8 mouse cellular contexts compared by ENCODE assay signal in the genomic region with DNA sequence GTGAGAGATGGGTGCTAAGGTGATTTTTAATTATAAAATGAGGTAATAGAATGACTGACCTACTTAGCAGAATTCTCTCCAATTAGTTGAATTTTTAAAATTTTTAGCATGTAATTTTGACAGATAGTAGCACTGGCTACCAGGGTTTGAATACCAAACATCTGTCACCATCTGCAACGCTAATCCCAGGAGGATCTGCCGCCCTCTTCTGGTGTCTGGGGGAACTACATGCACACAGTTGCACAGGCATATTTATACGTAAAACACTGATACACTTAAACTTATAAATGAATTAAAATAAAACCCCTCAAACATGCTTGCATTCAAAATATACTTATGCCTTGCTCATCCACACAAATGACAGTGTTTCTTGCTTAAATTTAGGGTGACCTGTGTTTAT.
DNase-seq lines count a peak whose midpoint lies in the region; TF ChIP-seq lines count a peak whose summit lies in the region.

No protein-coding gene starts in this region.

- H3K4me3 ChIP-seq in layer of hippocampus, adult 2 months, result no peak overlapping the region
- H3K4me3 ChIP-seq in bone marrow, adult 2 months (replicated peaks; ENCODE audit: control insufficient read depth, low read depth, low read length), result no peak overlapping the region

- DNase-seq in cerebellum, adult 18-20 months, result peak; percentile 37 to 46
- no peak for DNase-seq in cerebellum, adult 9-11 months
- peak in 1 of 2 experiments; percentile 63 for DNase-seq in layer of hippocampus, adult 2 months (ENCODE audit: low spot score in 2 of 2)
- no peak for DNase-seq in layer of hippocampus, adult 9-10 months (ENCODE audit: low spot score)
- DNase-seq in frontal cortex, postnatal 25 days (ENCODE audit: low spot score in 2 of 2), result peak; percentile 20 to 42
- peak; percentile 50 for DNase-seq in lung, postnatal 10 days
- peak; percentile 19 to 71 for DNase-seq in urinary bladder, postnatal 4 days (ENCODE audit: low spot score in 2 of 2)

- no peak for TF ChIP-seq POLR2A in bone marrow, adult 2 months (IDR thresholded peaks at IDR 0.05; ENCODE audit: borderline replicate concordance, control insufficient read depth, low read depth, low read length)

- WGBS in bone marrow, adult 2 months, result 31% methylated on average over 3 of the region's 3 CpGs

- no peaks in the 10 kb centered on the region for H3K4me1 ChIP-seq in bone marrow, adult 2 months (ENCODE audit: control insufficient read depth, insufficient read depth, low read length)

- H3K27ac ChIP-seq in layer of hippocampus, adult 2 months, result no peak overlapping the region
- H3K27ac ChIP-seq in bone marrow, adult 2 months (ENCODE audit: control insufficient read depth, insufficient read depth, low read depth, low read length, poor library complexity), result no peak overlapping the region

- peak; percentile 83 for TF ChIP-seq CTCF in layer of hippocampus, adult 2 months (conservative IDR thresholded peaks at IDR 0.05)
- peak; percentile 42 for TF ChIP-seq CTCF in bone marrow, adult 2 months (IDR thresholded peaks at IDR 0.05; ENCODE audit: control insufficient read depth, insufficient read depth, low read length)

Comparison
In these comparisons a context has a peak if more than half of its experiments do, and no peak if none do; other contexts are left out.
1. DNase-seq: peak in cerebellum, adult 18-20 months (2 of 2), frontal cortex, postnatal 25 days (2 of 2), lung, postnatal 10 days (single experiment) and urinary bladder, postnatal 4 days (2 of 2); none in cerebellum, adult 9-11 months (single experiment) and layer of hippocampus, adult 9-10 months (single experiment).